Mouse (Mus musculus): ENCODE data around the gene Trim15.

- TF ChIP-seq ZNF384 (IDR thresholded peaks at IDR 0.05; ENCODE audit: low read depth, low read length) (no peak), CHD2 (IDR thresholded peaks at IDR 0.05; ENCODE audit: low read depth, low read length) (no peak)
Measured at GRCm38 (mm10) chr17:36824005-36824404, 43.0 kb downstream of the Trim15 start.
